Mouse (Mus musculus): Measurements from ENCODE around the gene Cryaa. TPM values are rescaled to one million over a fixed set of nuclear protein-coding genes. Genes with fewer than 3 reads are reported as not detected.
"Not testable (repeated sequence)": the region's sequence is repeated elsewhere in the genome, so short reads cannot be mapped to it uniquely, and the experiment has no call there.

The Cryaa gene
- polyA plus RNA-seq, 1 experiment from 2014 or later: not detected

DNA sequence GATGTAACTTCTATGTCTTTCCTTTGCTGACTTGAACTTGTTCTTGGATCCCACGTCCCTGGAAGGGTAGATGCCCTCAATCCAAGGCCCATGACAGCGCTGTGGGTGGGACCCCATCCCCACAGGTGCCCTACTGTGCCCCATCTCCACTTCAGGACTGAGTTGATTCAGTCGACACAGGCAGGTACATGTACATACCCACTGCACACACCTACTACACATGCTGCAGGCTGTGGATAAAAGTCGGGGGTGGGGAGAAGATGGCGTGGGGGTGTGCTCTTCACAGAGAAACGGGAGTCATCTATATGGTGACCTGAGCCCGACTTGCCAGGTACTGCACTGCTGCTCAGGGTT lies 16.4 kb downstream of the Cryaa start:
- H3K4me2 ChIP-seq (ENCODE audit: low read depth, low read length): no peak overlapping the region
- H3K27ac ChIP-seq (ENCODE audit: low read length): no peak overlapping the region
- H3K27me3 ChIP-seq (ENCODE audit: control insufficient read depth, insufficient read depth, low read depth, low read length): no peaks in the 10 kb centered on the region
- no peak overlapping the region for H3K9ac ChIP-seq (ENCODE audit: low read depth, low read length)
- H3K9me3 ChIP-seq (replicated peaks; ENCODE audit: control insufficient read depth, low read length): no peaks in the 10 kb centered on the region
- H3K36me3 ChIP-seq (ENCODE audit: control insufficient read depth, insufficient read depth): no peaks in the 10 kb centered on the region
- no peak overlapping the region for H3K4me3 ChIP-seq (ENCODE audit: low read depth, low read length)
- H3K4me1 ChIP-seq (ENCODE audit: control insufficient read depth, low read depth, low read length): peaks cover 6% of the 10 kb centered on the region
- WGBS (ENCODE audit: insufficient replicate concordance): 64% methylated on average over 7 of the region's 7 CpGs
- ATAC-seq (ENCODE audit: low read depth): no peak

GRCm38 (mm10) chr17:31694949-31695348 lies 17.3 kb downstream of the Cryaa start:
- 33% methylated on average over 1 of the region's 1 CpGs for whole genome bisulfite sequencing (ENCODE audit: insufficient replicate concordance)
- Histone ChIP-seq H3K36me3 (ENCODE audit: control insufficient read depth, insufficient read depth) (no peaks in the 10 kb centered on the region), H3K9me3 (replicated peaks; ENCODE audit: control insufficient read depth, low read length) (no peaks in the 10 kb centered on the region), H3K27me3 (ENCODE audit: control insufficient read depth, insufficient read depth, low read depth, low read length) (no peaks in the 10 kb centered on the region), H3K9ac (ENCODE audit: low read depth, low read length) (no peak overlapping the region), H3K27ac (ENCODE audit: low read length) (no peak overlapping the region), H3K4me3 (ENCODE audit: low read depth, low read length) (no peak overlapping the region), H3K4me1 (ENCODE audit: control insufficient read depth, low read depth, low read length) (peaks cover 4% of the 10 kb centered on the region), H3K4me2 (ENCODE audit: low read depth, low read length) (no peak overlapping the region)
- no peak for ATAC-seq (ENCODE audit: low read depth)

GRCm38 (mm10) chr17:31695356-31695755 lies 17.7 kb downstream of the Cryaa start:
- H3K9me3 ChIP-seq (replicated peaks; ENCODE audit: control insufficient read depth, low read length): not testable (repeated sequence)

GRCm38 (mm10) chr17:31698347-31698746 lies 20.7 kb downstream of the Cryaa start:
- H3K36me3 ChIP-seq (ENCODE audit: control insufficient read depth, insufficient read depth): no peaks in the 10 kb centered on the region
- 62% methylated on average over 11 of the region's 11 CpGs for WGBS (ENCODE audit: insufficient replicate concordance)
- no peaks in the 10 kb centered on the region for H3K9me3 ChIP-seq (replicated peaks; ENCODE audit: control insufficient read depth, low read length)
- H3K27ac ChIP-seq (ENCODE audit: low read length): no peak overlapping the region
- peaks cover 3% of the 10 kb centered on the region for H3K4me1 ChIP-seq (ENCODE audit: control insufficient read depth, low read depth, low read length)
- H3K4me3 ChIP-seq (ENCODE audit: low read depth, low read length): no peak overlapping the region
- H3K9ac ChIP-seq (ENCODE audit: low read depth, low read length): no peak overlapping the region
- no peak for ATAC-seq (ENCODE audit: low read depth)
- H3K4me2 ChIP-seq (ENCODE audit: low read depth, low read length): no peak overlapping the region
- no peaks in the 10 kb centered on the region for H3K27me3 ChIP-seq (ENCODE audit: control insufficient read depth, insufficient read depth, low read depth, low read length)

More at GRCm38 (mm10) chr17:31695356-31695755, 17.7 kb downstream of the Cryaa start:
- not testable (repeated sequence) for ATAC-seq (ENCODE audit: low read depth); H3K27ac ChIP-seq (ENCODE audit: low read length); H3K4me2 ChIP-seq (ENCODE audit: low read depth, low read length); H3K4me3 ChIP-seq (ENCODE audit: low read depth, low read length); H3K36me3 ChIP-seq (ENCODE audit: control insufficient read depth, insufficient read depth); H3K4me1 ChIP-seq (ENCODE audit: control insufficient read depth, low read depth, low read length); H3K9ac ChIP-seq (ENCODE audit: low read depth, low read length); H3K27me3 ChIP-seq (ENCODE audit: control insufficient read depth, insufficient read depth, low read depth, low read length)
- WGBS (ENCODE audit: insufficient replicate concordance): 54% methylated on average over 7 of the region's 7 CpGs

- peak; percentile 78 for ATAC-seq (ENCODE audit: low read depth)
- Histone ChIP-seq H3K4me2 (ENCODE audit: low read depth, low read length) (no peak overlapping the region), H3K4me3 (ENCODE audit: low read depth, low read length) (no peak overlapping the region), H3K27me3 (ENCODE audit: control insufficient read depth, insufficient read depth, low read depth, low read length) (no peaks in the 10 kb centered on the region), H3K9ac (ENCODE audit: low read depth, low read length) (no peak overlapping the region), H3K4me1 (ENCODE audit: control insufficient read depth, low read depth, low read length) (peaks cover 2% of the 10 kb centered on the region), H3K27ac (ENCODE audit: low read length) (no peak overlapping the region), H3K9me3 (replicated peaks; ENCODE audit: control insufficient read depth, low read length) (no peaks in the 10 kb centered on the region), H3K36me3 (ENCODE audit: control insufficient read depth, insufficient read depth) (no peaks in the 10 kb centered on the region)
- 47% methylated on average over 6 of the region's 6 CpGs for WGBS (ENCODE audit: insufficient replicate concordance)
These were observed 25.8 kb downstream of the Cryaa start for GRCm38 (mm10) chr17:31703276-31703980.

- Histone ChIP-seq H3K4me2 (ENCODE audit: low read depth, low read length) (no peak overlapping the region), H3K4me1 (ENCODE audit: control insufficient read depth, low read depth, low read length) (peaks cover 2% of the 10 kb centered on the region), H3K9ac (ENCODE audit: low read depth, low read length) (no peak overlapping the region), H3K4me3 (ENCODE audit: low read depth, low read length) (no peak overlapping the region), H3K36me3 (ENCODE audit: control insufficient read depth, insufficient read depth) (no peaks in the 10 kb centered on the region), H3K27ac (ENCODE audit: low read length) (no peak overlapping the region), H3K27me3 (ENCODE audit: control insufficient read depth, insufficient read depth, low read depth, low read length) (no peaks in the 10 kb centered on the region), H3K9me3 (replicated peaks; ENCODE audit: control insufficient read depth, low read length) (no peaks in the 10 kb centered on the region)
- no peak for ATAC-seq (ENCODE audit: low read depth)
- 61% methylated on average over 20 of the region's 20 CpGs for WGBS (ENCODE audit: insufficient replicate concordance)
These were observed 27.8 kb downstream of the Cryaa start for GRCm38 (mm10) chr17:31705271-31706020.

DNA sequence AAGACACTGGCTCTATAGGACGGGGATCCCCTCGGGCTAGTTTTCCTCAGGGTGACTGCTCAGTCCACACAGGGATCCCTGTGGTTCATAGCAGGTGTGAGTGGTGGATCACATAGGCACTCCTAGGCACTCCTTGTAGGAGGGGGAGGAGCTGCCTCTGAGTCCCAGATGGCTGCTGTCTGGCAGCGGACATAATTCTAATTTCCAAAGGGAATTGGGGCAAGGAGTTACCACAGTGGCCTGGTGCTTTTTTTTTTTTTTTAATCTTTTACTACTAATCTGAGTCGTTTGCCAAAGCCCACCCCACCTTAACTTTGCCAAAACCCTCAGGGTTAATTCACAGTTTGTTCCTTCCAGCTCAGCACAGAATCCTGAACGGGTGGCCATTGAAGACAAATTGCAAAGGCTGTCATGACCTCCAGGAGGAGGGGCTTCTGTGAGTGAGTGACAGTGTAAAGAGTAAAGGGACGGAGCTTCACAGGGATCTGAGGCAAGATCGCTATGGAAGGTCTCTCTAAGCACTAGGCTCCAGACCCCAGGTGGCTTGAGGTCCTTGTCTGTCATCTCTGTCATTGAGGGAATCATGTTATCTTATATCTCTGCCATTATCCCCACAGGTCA lies 31.6 kb downstream of the Cryaa start:
- Histone ChIP-seq H3K4me1 (ENCODE audit: control insufficient read depth, low read depth, low read length) (no peaks in the 10 kb centered on the region), H3K4me2 (ENCODE audit: low read depth, low read length) (no peak overlapping the region), H3K36me3 (ENCODE audit: control insufficient read depth, insufficient read depth) (no peaks in the 10 kb centered on the region), H3K9ac (ENCODE audit: low read depth, low read length) (no peak overlapping the region), H3K27me3 (ENCODE audit: control insufficient read depth, insufficient read depth, low read depth, low read length) (no peaks in the 10 kb centered on the region), H3K27ac (ENCODE audit: low read length) (no peak overlapping the region), H3K4me3 (ENCODE audit: low read depth, low read length) (no peak overlapping the region), H3K9me3 (replicated peaks; ENCODE audit: control insufficient read depth, low read length) (no peaks in the 10 kb centered on the region)
- no peak for ATAC-seq (ENCODE audit: low read depth)
- WGBS (ENCODE audit: insufficient replicate concordance): 52% methylated on average over 7 of the region's 7 CpGs

- Histone ChIP-seq H3K27ac (ENCODE audit: low read length) (no peak overlapping the region), H3K4me1 (ENCODE audit: control insufficient read depth, low read depth, low read length) (no peaks in the 10 kb centered on the region), H3K27me3 (ENCODE audit: control insufficient read depth, insufficient read depth, low read depth, low read length) (no peaks in the 10 kb centered on the region), H3K4me2 (ENCODE audit: low read depth, low read length) (no peak overlapping the region), H3K9ac (ENCODE audit: low read depth, low read length) (no peak overlapping the region), H3K4me3 (ENCODE audit: low read depth, low read length) (no peak overlapping the region), H3K9me3 (replicated peaks; ENCODE audit: control insufficient read depth, low read length) (no peaks in the 10 kb centered on the region), H3K36me3 (ENCODE audit: control insufficient read depth, insufficient read depth) (no peaks in the 10 kb centered on the region)
- WGBS (ENCODE audit: insufficient replicate concordance): 60% methylated on average over 8 of the region's 8 CpGs
- no peak for ATAC-seq (ENCODE audit: low read depth)
These were observed 32.8 kb downstream of the Cryaa start for GRCm38 (mm10) chr17:31710455-31710854.

DNA sequence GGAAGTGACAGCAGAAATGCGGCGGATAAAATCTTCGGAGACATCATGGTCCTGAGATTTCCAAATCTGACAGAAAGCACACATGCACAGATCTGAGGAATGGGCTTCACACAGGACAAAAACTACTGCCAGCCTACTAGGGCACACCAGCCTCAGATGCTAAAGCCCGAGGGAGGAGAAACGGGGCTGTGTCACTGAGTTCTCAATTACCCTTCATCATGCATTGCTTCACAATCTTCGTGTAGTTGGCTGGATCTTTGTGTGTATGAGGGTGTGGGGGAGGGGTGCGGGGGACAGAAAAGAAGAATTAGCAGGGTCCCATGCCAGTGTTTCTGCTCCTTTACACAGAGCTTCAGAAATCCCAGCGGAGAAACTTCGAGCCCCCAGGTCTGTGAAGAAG lies 36.1 kb downstream of the Cryaa start:
- H3K36me3 ChIP-seq (ENCODE audit: control insufficient read depth, insufficient read depth): no peaks in the 10 kb centered on the region
- 68% methylated on average over 9 of the region's 9 CpGs for WGBS (ENCODE audit: insufficient replicate concordance)
- no peak overlapping the region for H3K27ac ChIP-seq (ENCODE audit: low read length)
- H3K4me1 ChIP-seq (ENCODE audit: control insufficient read depth, low read depth, low read length): no peaks in the 10 kb centered on the region
- no peak for ATAC-seq (ENCODE audit: low read depth)
- H3K4me2 ChIP-seq (ENCODE audit: low read depth, low read length): no peak overlapping the region
- no peak overlapping the region for H3K9ac ChIP-seq (ENCODE audit: low read depth, low read length)
- H3K27me3 ChIP-seq (ENCODE audit: control insufficient read depth, insufficient read depth, low read depth, low read length): no peaks in the 10 kb centered on the region
- no peaks in the 10 kb centered on the region for H3K9me3 ChIP-seq (replicated peaks; ENCODE audit: control insufficient read depth, low read length)
- no peak overlapping the region for H3K4me3 ChIP-seq (ENCODE audit: low read depth, low read length)
